ENCODE assay signal across 32 mouse cellular contexts in genomic region chr11:50013016-50013415, GRCm38 (mm10). TPM values are rescaled to one million over a fixed set of nuclear protein-coding genes. Genes with fewer than 3 reads are reported as not detected.
"Had no signal": no experiment of that assay in that cellular context is flagged by ENCODE, and none has a peak within 500 bp of the region (broad histone marks: within the 10 kb centered on the region; RNA-seq: fewer than 3 reads in every experiment).

No protein-coding gene starts in this region.

- H3K4me3 ChIP-seq: left cerebral cortex, adult 2 months; limb, embryonic 10.5 days; limb, embryonic 12.5 days; limb, embryonic 13.5 days; limb, embryonic 15.5 days; liver, embryonic 12.5 days; liver, embryonic 13.5 days; liver, embryonic 15.5 days; lung, embryonic 15.5 days; megakaryocyte, embryonic 14.5 days; midbrain, embryonic 10.5 days; midbrain, embryonic 12.5 days; midbrain, embryonic 13.5 days; midbrain, embryonic 15.5 days; myocyte had no signal

- H3K27me3 ChIP-seq: limb, embryonic 15.5 days; liver, embryonic 13.5 days; liver, embryonic 15.5 days; lung, embryonic 15.5 days; midbrain, embryonic 12.5 days; midbrain, embryonic 13.5 days; midbrain, embryonic 15.5 days had no signal

- ATAC-seq: liver, embryonic 12.5 days; liver, postnatal 0 days; lung, postnatal 0 days; midbrain, embryonic 13.5 days; midbrain, embryonic 15.5 days; midbrain, embryonic 16.5 days had no signal

- H3K9me3 ChIP-seq: limb, embryonic 10.5 days; limb, embryonic 12.5 days; limb, embryonic 13.5 days; limb, embryonic 15.5 days; liver, embryonic 12.5 days; liver, embryonic 13.5 days; liver, embryonic 15.5 days; lung, embryonic 15.5 days; midbrain, embryonic 10.5 days; midbrain, embryonic 12.5 days; midbrain, embryonic 13.5 days; midbrain, embryonic 15.5 days had no signal

- DNase-seq: left cerebral cortex, postnatal 4 days; liver; liver, embryonic 13.5 days; liver, postnatal 0 days; lung, adult 18-20 months; lung, adult 2 months; lung, embryonic 14.5 days; lung, postnatal 10 days; lung, postnatal 14 days; lung, postnatal 36 days; lung, postnatal 4 days; midbrain, embryonic 14.5 days had no signal

- H3K4me2 ChIP-seq: limb, embryonic 12.5 days; limb, embryonic 13.5 days; limb, embryonic 15.5 days; liver, embryonic 11.5 days; liver, embryonic 12.5 days; liver, embryonic 13.5 days; liver, embryonic 15.5 days; lung, embryonic 14.5 days; lung, embryonic 15.5 days; midbrain, embryonic 11.5 days; midbrain, embryonic 12.5 days; midbrain, embryonic 13.5 days; midbrain, embryonic 15.5 days had no signal

- H3K27ac ChIP-seq: left cerebral cortex, adult 2 months; limb, embryonic 10.5 days; limb, embryonic 12.5 days; limb, embryonic 13.5 days; limb, embryonic 15.5 days; liver, embryonic 12.5 days; liver, embryonic 13.5 days; liver, embryonic 14.5 days; liver, embryonic 15.5 days; lung, embryonic 15.5 days; macrophage; midbrain, embryonic 10.5 days; midbrain, embryonic 12.5 days; midbrain, embryonic 13.5 days; midbrain, embryonic 15.5 days had no signal

- H3K4me1 ChIP-seq: liver, embryonic 12.5 days; liver, embryonic 13.5 days; liver, embryonic 15.5 days; lung, embryonic 15.5 days; midbrain, embryonic 10.5 days; midbrain, embryonic 12.5 days; midbrain, embryonic 13.5 days; midbrain, embryonic 15.5 days had no signal

- H3K9ac ChIP-seq: limb, embryonic 12.5 days; limb, embryonic 13.5 days; limb, embryonic 15.5 days; liver, embryonic 12.5 days; liver, embryonic 13.5 days; liver, embryonic 14.5 days; liver, embryonic 15.5 days; liver, postnatal 0 days; lung, embryonic 14.5 days; lung, embryonic 15.5 days; midbrain, embryonic 12.5 days; midbrain, embryonic 13.5 days; midbrain, embryonic 15.5 days had no signal

- H3K36me3 ChIP-seq: limb, embryonic 10.5 days; limb, embryonic 12.5 days; limb, embryonic 13.5 days; limb, embryonic 15.5 days; liver, embryonic 12.5 days; liver, embryonic 13.5 days; liver, embryonic 15.5 days; lung, embryonic 15.5 days; midbrain, embryonic 10.5 days; midbrain, embryonic 12.5 days; midbrain, embryonic 13.5 days; midbrain, embryonic 15.5 days had no signal

RNA-seq across cellular contexts. Expression of gene Rnf130, which starts 12.1 kb away (rescaled TPM):
- polyA plus RNA-seq: myocyte had no signal
